In the genomic region with DNA sequence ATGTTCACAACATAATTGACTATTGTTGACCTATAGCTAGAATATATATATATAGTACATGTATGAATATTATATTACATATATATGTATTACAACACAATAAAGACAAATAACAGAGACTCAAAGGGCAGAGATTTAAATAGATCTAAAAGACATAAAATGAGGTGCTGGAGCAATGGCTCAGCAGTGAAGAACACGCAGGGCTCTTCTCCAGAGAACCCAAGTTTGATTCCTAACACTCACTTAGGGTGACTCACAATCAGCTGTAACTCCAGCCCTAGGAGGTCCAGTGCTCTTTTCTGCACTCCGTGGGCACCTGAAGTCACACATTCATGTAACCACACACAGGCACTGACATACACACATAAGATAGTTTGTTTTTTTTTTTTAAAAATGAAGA, we compare ENCODE assay signal across 31 mouse cellular contexts. TPM values are rescaled to one million over a fixed set of nuclear protein-coding genes. Genes with fewer than 3 reads are reported as not detected.
"Had no signal": no experiment of that assay in that cellular context is flagged by ENCODE, and none has a peak within 500 bp of the region (broad histone marks: within the 10 kb centered on the region; RNA-seq: fewer than 3 reads in every experiment).

No protein-coding gene starts in this region.

- H3K36me3 ChIP-seq: heart, embryonic 10.5 days; heart, embryonic 15.5 days; hindbrain, embryonic 12.5 days; hindbrain, embryonic 15.5 days; intestine, embryonic 15.5 days had no signal

- DNase-seq: heart, adult 18-20 months; heart, adult 2 months; heart, postnatal 10 days; heart, postnatal 14 days; heart, postnatal 36 days; heart, postnatal 4 days; kidney, adult 18-20 months; kidney, postnatal 10 days; kidney, postnatal 14 days; kidney, postnatal 4 days; layer of hippocampus, adult 9-11 months had no signal

- H3K4me3 ChIP-seq: heart, adult 2 months; heart, embryonic 10.5 days; heart, embryonic 12.5 days; heart, embryonic 13.5 days; heart, embryonic 15.5 days; hindbrain, embryonic 10.5 days; hindbrain, embryonic 12.5 days; hindbrain, embryonic 13.5 days; hindbrain, embryonic 15.5 days; intestine, embryonic 15.5 days; kidney, embryonic 15.5 days; layer of hippocampus, adult 2 months had no signal

- ATAC-seq: hindbrain, embryonic 16.5 days; hindbrain, postnatal 0 days; inflammation-experienced regulatory T-cells, adult 6 months; intestine, embryonic 15.5 days; intestine, embryonic 16.5 days; intestine, postnatal 0 days had no signal

- H3K4me2 ChIP-seq: heart, embryonic 11.5 days; heart, embryonic 12.5 days; heart, embryonic 13.5 days; heart, embryonic 15.5 days; hindbrain, embryonic 12.5 days; hindbrain, embryonic 13.5 days; hindbrain, embryonic 14.5 days; hindbrain, embryonic 15.5 days; intestine, embryonic 15.5 days; kidney, embryonic 15.5 days had no signal

- H3K27me3 ChIP-seq: heart, embryonic 12.5 days; heart, embryonic 13.5 days; heart, embryonic 15.5 days; hindbrain, embryonic 12.5 days; hindbrain, embryonic 13.5 days; hindbrain, embryonic 15.5 days; intestine, embryonic 15.5 days; kidney, embryonic 15.5 days had no signal

- H3K4me1 ChIP-seq: heart, embryonic 13.5 days; heart, embryonic 15.5 days; hindbrain, embryonic 15.5 days; intestine, embryonic 15.5 days; kidney, embryonic 15.5 days had no signal

- H3K27ac ChIP-seq: heart, adult 2 months; heart, embryonic 10.5 days; heart, embryonic 13.5 days; heart, embryonic 15.5 days; hindbrain, embryonic 10.5 days; hindbrain, embryonic 12.5 days; hindbrain, embryonic 13.5 days; hindbrain, embryonic 14.5 days; hindbrain, embryonic 15.5 days; hindbrain, postnatal 0 days; intestine, embryonic 15.5 days; kidney, embryonic 15.5 days; kidney, postnatal 0 days; layer of hippocampus, adult 2 months had no signal

- H3K9me3 ChIP-seq: heart, embryonic 10.5 days; heart, embryonic 12.5 days; heart, embryonic 13.5 days; heart, embryonic 15.5 days; hindbrain, embryonic 10.5 days; hindbrain, embryonic 12.5 days; hindbrain, embryonic 13.5 days; hindbrain, embryonic 15.5 days; intestine, embryonic 15.5 days; kidney, embryonic 15.5 days had no signal

- H3K9ac ChIP-seq: heart, embryonic 12.5 days; heart, embryonic 13.5 days; heart, embryonic 15.5 days; hindbrain, embryonic 12.5 days; hindbrain, embryonic 13.5 days; hindbrain, embryonic 14.5 days; hindbrain, embryonic 15.5 days; intestine, embryonic 15.5 days; kidney, embryonic 15.5 days had no signal

RNA-seq across cellular contexts. Expression of a gene that starts 12.3 kb away (rescaled TPM):
- total RNA-seq: hematopoietic stem cell, adult 5-6 weeks had no signal
- polyA plus RNA-seq: inflammation-experienced regulatory T-cells, adult 6 months had no signal
